Mouse (Mus musculus) neural tube, embryonic 15.5 days (tissue): ENCODE data around the gene Vps35l. TPM values are rescaled to one million over a fixed set of nuclear protein-coding genes. Genes with fewer than 3 reads are reported as not detected.
A peak's percentile ranks its signal among the peaks of the same experiment; 100 is the strongest.

Source experiments
- ATAC-seq: fragments of 200-750 bp; cut with Nextera tagmentation; 2 replicates; pipeline ENCODE4 v1.8.0; 2017; ENCODE audit warnings: mild to moderate bottlenecking, moderate TSS enrichment, moderate library complexity; ENCODE audit not compliant: low FRiP score
- H3K27ac ChIP-seq: fragments of 300-500 bp; sonication (generic); replicated peaks from 2 replicates; pipeline ENCODE4 v1.5.1; 2015; ENCODE audit warnings: mild to moderate bottlenecking, inconsistent platforms
- H3K27me3 ChIP-seq: fragments of 300-500 bp; sonication (generic); replicated peaks from 2 replicates; pipeline ENCODE4 v1.6.1; 2015; ENCODE audit warnings: inconsistent platforms
- H3K36me3 ChIP-seq: fragments of 300-500 bp; sonication (generic); 2 replicates; pipeline ENCODE4 v1.6.1; 2015; ENCODE audit warnings: inconsistent platforms
- H3K4me1 ChIP-seq: fragments of 300-500 bp; sonication (generic); 2 replicates; pipeline ENCODE4 v1.6.1; 2015; ENCODE audit warnings: inconsistent platforms
- H3K4me2 ChIP-seq: fragments of 300-500 bp; sonication (generic); 2 replicates; pipeline ENCODE4 v1.6.1; 2015; ENCODE audit warnings: inconsistent platforms, mild to moderate bottlenecking, moderate library complexity
- H3K4me3 ChIP-seq: fragments of 300-500 bp; sonication (generic); replicated peaks from 2 replicates; pipeline ENCODE4 v1.5.1; 2015; ENCODE audit warnings: mild to moderate bottlenecking, inconsistent platforms
- H3K9ac ChIP-seq: fragments of 300-500 bp; sonication (generic); replicated peaks from 2 replicates; pipeline ENCODE4 v1.6.1; 2015; ENCODE audit warnings: mild to moderate bottlenecking, inconsistent platforms
- H3K9me3 ChIP-seq: fragments of 300-500 bp; sonication (generic); replicated peaks from 2 replicates; pipeline ENCODE4 v1.6.1; 2016; ENCODE audit warnings: inconsistent platforms
- WGBS: fragments of 180-500 bp; shearing (Covaris S2); methylation state at CpG from one replicate; pipeline ENCODE4 v1.1.7; 2015; ENCODE audit warnings: mixed read lengths; 5-methylcytosine and 5-hydroxymethylcytosine counted together
- polyA plus RNA-seq: library from polyadenylated mRNA; unstranded; fragments of >200 nt; fragmentation: Nextera tagmentation; extraction: Ambion mirVana; gene quantifications from 2 replicates; pipeline ENCODE4 v1.2.1, GENCODE M21; 2015

Gene Vps35l
- polyA plus RNA-seq, 1 experiment from 2014 or later, result 91.9 TPM

DNA sequence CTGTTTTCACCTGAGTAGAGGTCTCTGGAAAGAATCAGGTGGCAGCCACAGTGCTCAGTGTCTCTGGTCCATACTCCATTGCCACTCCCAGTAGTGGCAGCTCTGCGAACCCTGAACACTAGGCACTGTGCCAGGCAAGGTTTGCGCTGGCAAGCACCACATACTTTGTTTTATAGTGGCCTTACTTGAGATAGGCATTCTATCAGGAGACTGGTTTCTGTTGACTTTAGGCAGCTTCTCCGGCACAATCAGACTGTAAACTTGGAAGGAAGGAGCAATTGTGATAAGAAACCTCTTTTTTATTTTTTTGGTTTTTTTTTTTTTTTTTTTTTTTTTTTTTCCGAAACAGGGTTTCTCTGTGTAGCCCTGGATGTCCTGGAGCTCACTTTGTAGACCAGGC lies 32.0 kb upstream of the Vps35l start:
- H3K27ac ChIP-seq, result no peak overlapping the region
- H3K27me3 ChIP-seq, result no peaks in the 10 kb centered on the region
- no peaks in the 10 kb centered on the region for H3K36me3 ChIP-seq
- WGBS, result 84% methylated on average over 4 of the region's 4 CpGs
- no peak overlapping the region for H3K9ac ChIP-seq
- no peaks in the 10 kb centered on the region for H3K9me3 ChIP-seq
- no peak overlapping the region for H3K4me3 ChIP-seq
- peaks cover 29% of the 10 kb centered on the region for H3K4me1 ChIP-seq
- H3K4me2 ChIP-seq, result no peak overlapping the region
- no peak for ATAC-seq

DNA sequence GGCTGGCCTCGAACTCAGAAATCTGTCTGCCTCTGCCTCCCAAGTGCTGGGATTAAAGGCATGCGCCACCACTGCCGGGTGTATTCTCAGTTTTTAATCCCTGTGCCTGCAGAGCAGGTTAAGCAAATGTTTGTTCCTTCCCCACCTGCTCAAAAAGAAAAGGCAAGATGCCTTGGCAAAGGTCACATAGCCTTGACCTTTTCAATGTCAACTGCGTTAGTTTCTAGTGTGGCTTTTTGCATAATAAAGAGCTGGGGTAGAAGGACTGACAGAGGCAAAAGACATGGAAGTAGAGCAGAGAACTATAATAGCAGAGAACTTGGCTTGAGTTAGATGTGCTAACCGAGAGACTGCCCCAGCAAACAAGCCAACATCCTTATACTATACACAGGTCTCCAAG lies 29.2 kb upstream of the Vps35l start:
- Histone ChIP-seq H3K27ac (no peak overlapping the region), H3K9ac (no peak overlapping the region), H3K4me3 (no peak overlapping the region), H3K9me3 (no peaks in the 10 kb centered on the region), H3K36me3 (peaks cover 4% of the 10 kb centered on the region; the same call in 1 of the 2 replicates), H3K4me2 (no peak overlapping the region), H3K4me1 (peaks cover 20% of the 10 kb centered on the region), H3K27me3 (no peaks in the 10 kb centered on the region)
- ATAC-seq, result no peak
- WGBS, result 74% methylated on average over 5 of the region's 5 CpGs

DNA sequence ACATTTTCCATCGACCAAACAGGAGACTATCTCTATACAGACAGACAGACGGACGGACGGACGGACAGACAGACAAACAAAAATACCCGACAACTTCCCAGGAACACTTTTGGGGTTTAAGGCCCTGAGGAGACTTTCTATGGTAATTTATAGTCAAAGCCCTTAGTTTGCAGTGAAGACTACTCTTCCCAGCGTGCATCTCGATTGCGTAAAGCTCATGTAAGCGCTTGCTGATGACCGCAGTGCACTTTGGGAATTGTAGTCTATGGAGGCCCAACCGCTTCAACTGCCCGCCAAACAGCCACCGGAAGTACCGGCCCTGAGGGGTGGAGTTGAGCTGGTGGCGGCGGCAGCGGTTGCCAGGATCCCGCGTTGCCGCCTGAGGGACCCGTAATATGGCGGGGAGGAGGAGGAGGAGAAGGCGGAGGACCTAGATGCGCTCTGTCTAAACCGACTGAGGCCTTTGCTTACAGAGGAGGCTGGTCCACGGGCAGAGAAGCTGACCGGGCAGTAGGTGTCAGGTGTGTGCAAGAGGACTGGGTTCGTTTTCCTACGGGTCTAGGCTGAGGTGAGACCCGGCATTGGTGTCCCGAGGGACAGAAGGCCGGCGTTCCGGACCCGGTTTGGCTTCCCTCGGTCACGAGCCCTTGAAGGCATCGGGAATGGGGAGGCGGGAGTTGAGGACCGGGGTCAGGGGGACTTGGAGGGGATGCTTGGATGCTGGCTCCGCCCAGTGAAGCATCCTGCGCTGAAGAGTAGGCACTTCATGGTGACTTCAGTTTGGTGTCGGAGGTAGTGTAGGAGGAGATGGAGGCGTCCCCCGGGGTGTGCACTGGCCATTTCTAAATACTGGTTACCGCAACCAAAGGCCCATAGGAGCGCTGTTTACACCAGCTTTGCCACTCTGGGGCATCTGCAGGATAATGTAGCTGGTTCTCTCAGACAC lies 27.5 kb upstream of the Vps35l start, which contains the start of gene Ccp110:
Gene Ccp110 (plus strand): TSS at position 325 of the 946 bp plus-strand sequence.
- H3K27ac ChIP-seq, result peak within 1 kb of the TSS; percentile 88
- peak within 1 kb of the TSS; percentile 74 for H3K4me2 ChIP-seq
- peak within 1 kb of the TSS; percentile 80 for H3K9ac ChIP-seq
- H3K9me3 ChIP-seq, result no peaks in the 10 kb centered on the region
- ATAC-seq, result peak; percentile 97
- H3K36me3 ChIP-seq, result peaks cover 7% of the 10 kb centered on the region; the same call in 1 of the 2 replicates
- H3K4me3 ChIP-seq, result peak within 1 kb of the TSS; percentile 86
- no peaks in the 10 kb centered on the region for H3K27me3 ChIP-seq
- WGBS, result under 1% methylated on average over 48 of the region's 48 CpGs
- peaks cover 15% of the 10 kb centered on the region for H3K4me1 ChIP-seq

DNA sequence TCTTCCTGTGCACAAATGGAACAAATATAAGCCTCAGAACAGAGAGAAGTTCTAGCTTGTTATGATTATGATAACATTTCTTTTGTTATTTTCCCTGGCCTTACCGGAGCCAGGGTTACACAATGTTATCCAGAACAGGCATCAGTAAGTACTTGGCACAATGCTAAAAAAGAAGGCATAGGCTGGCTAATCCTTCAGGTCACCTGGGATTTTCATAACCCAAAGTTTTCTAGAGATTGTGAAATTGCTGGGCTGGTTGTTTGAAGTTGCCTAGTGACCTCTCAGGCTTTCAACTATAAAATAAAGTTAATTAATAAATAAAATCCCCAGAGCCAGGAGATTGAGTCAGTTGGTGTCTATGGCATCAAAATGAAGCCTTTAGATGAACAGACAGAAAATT lies 25.2 kb upstream of the Vps35l start:
- Histone ChIP-seq H3K9me3 (no peaks in the 10 kb centered on the region), H3K4me2 (no peak overlapping the region), H3K9ac (no peak overlapping the region), H3K27ac (no peak overlapping the region), H3K36me3 (peaks cover 25% of the 10 kb centered on the region), H3K4me3 (no peak overlapping the region), H3K27me3 (no peaks in the 10 kb centered on the region), H3K4me1 (peaks cover 15% of the 10 kb centered on the region)
- no peak for ATAC-seq
- 91% methylated on average over 1 of the region's 1 CpGs for WGBS

DNA sequence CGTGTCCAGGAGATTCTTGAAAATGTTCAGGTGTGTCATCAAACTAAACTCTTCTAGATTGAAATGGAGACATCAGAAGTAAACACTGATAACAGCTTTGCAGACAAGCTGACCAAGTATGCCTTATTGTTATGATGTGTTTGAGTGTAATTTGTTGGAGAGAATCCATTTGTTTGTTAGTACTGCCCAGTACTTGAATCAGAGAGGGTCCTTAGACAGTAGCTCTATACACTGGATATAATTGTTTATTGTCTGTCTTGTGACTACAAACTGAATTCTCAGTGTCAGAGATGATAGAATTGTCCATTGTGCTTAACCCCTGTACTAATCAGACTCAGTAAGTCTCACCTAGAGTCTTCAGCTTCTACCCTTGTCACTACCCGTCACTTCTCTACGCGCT lies 22.0 kb upstream of the Vps35l start:
- no peak overlapping the region for H3K4me3 ChIP-seq
- no peak overlapping the region for H3K27ac ChIP-seq
- peaks cover 46% of the 10 kb centered on the region for H3K36me3 ChIP-seq
- no peak overlapping the region for H3K4me2 ChIP-seq
- ATAC-seq, result no peak
- H3K9me3 ChIP-seq, result no peaks in the 10 kb centered on the region
- H3K4me1 ChIP-seq, result peaks cover 13% of the 10 kb centered on the region
- no peaks in the 10 kb centered on the region for H3K27me3 ChIP-seq
- 97% methylated on average over 4 of the region's 4 CpGs for WGBS
- no peak overlapping the region for H3K9ac ChIP-seq

DNA sequence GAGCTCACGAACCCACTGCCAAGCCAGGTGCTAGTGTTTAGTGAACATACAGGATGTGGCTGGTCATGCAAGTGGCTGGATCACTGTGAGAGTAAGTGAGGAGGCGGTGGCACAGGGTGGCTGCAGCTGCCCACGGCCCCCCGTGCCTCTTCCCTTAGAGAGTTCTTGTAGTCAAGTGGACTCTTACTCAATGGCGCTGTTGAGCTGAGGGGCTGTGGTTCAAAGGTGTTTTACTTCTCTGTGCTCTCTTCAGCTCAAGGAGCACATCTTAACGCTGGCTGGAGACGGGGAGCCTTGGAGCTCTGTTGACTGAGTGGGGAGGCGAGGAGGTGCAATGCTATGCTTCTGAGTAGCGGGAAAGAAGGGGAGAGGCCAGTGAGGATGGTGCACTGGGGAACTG lies 16.1 kb upstream of the Vps35l start:
- H3K4me2 ChIP-seq, result no peak overlapping the region
- peaks cover 76% of the 10 kb centered on the region for H3K36me3 ChIP-seq
- WGBS, result 92% methylated on average over 9 of the region's 9 CpGs
- no peak overlapping the region for H3K9ac ChIP-seq
- no peaks in the 10 kb centered on the region for H3K27me3 ChIP-seq
- no peak overlapping the region for H3K4me3 ChIP-seq
- ATAC-seq, result no peak
- H3K27ac ChIP-seq, result no peak overlapping the region
- no peaks in the 10 kb centered on the region for H3K9me3 ChIP-seq
- no peaks in the 10 kb centered on the region for H3K4me1 ChIP-seq

DNA sequence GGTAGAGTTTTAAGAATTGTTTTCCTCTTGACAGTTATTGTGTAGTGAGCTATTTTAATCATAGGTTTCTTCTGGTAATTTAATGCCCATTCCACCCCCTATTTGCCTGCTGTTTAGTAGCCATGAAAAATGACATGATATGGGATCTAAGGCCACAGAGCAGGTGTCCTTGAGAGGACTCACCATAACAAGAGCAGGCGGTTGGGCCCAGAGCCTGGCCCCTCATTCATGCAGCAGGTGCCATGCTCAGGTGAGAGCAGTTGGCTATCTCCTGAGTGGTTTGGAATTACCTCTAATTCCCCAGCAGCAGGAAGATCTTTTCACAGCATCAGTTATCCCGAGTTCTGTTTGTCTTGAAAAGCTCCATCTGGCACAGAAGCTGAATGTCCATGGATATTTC lies 14.6 kb upstream of the Vps35l start:
- H3K27ac ChIP-seq, result no peak overlapping the region
- 84% methylated on average over 2 of the region's 2 CpGs for WGBS
- no peaks in the 10 kb centered on the region for H3K27me3 ChIP-seq
- H3K9me3 ChIP-seq, result no peaks in the 10 kb centered on the region
- peaks cover 79% of the 10 kb centered on the region for H3K36me3 ChIP-seq
- H3K4me1 ChIP-seq, result no peaks in the 10 kb centered on the region
- H3K4me2 ChIP-seq, result no peak overlapping the region
- H3K9ac ChIP-seq, result no peak overlapping the region
- ATAC-seq, result no peak
- no peak overlapping the region for H3K4me3 ChIP-seq

DNA sequence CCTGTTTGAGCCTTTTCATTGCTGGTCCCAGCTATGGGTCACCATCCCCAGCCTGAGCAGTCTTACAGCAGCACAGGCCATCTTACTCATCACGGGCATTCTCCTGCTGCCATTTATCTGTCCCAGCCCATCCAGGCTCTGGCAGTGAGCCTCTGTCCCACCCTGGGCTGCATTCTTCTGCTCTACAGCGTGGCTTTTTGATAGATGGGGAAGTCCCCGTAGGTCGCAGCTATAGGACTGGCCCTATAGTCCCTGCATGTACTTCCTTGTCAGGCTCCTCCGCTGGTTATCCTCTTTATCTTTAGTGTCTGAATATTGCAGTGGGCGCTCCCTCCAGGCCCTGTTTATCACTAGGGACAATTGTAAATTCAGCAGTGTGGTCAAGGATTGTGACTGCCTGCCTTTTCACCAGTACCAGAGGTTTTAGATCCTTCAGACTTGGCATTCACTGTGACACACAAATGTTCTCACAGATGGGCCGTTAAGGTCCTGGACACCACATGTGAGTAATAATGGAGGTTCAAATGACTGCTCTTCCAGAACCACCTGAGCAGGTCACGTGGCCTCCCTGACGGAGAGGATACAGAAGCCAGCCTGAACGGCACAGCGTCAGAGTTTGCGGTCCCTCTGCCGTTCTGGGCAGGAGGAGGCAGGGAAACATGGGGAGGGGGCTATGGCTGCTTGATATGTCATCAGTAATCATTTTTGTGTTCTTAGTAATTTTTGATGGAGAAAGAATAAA lies 11.0 kb upstream of the Vps35l start:
- WGBS, result 90% methylated on average over 13 of the region's 13 CpGs
- no peaks in the 10 kb centered on the region for H3K4me1 ChIP-seq
- H3K4me3 ChIP-seq, result no peak overlapping the region
- H3K36me3 ChIP-seq, result peaks cover 87% of the 10 kb centered on the region
- no peak overlapping the region for H3K4me2 ChIP-seq
- H3K9ac ChIP-seq, result no peak overlapping the region
- H3K9me3 ChIP-seq, result no peaks in the 10 kb centered on the region
- H3K27ac ChIP-seq, result no peak overlapping the region
- H3K27me3 ChIP-seq, result no peaks in the 10 kb centered on the region
- no peak for ATAC-seq

DNA sequence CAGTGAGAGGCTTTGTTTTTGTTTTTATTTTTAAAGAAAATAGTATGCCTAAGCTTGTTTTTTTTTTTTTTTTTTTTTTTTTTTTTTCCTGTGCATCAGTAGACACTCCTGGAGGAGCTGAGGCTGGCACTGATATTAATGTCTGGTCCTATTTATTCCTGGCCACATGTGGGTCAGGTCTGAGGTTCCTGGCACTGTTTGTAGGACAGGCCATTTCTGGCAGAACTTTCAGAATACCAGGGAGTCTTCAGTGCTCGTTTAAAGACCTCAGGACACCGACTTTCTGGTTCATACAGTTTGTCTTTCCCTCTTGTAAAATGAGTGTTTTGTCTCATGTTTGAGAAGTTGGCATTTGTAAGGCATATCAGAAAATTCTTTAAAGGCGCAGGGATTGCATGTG lies 8.2 kb upstream of the Vps35l start:
- H3K27ac ChIP-seq, result no peak overlapping the region
- peaks cover 77% of the 10 kb centered on the region for H3K36me3 ChIP-seq
- WGBS, result 98% methylated on average over 3 of the region's 3 CpGs
- H3K9me3 ChIP-seq, result no peaks in the 10 kb centered on the region
- no peak overlapping the region for H3K4me3 ChIP-seq
- H3K4me2 ChIP-seq, result no peak overlapping the region
- no peak overlapping the region for H3K9ac ChIP-seq
- ATAC-seq, result no peak
- no peaks in the 10 kb centered on the region for H3K27me3 ChIP-seq
- no peaks in the 10 kb centered on the region for H3K4me1 ChIP-seq

DNA sequence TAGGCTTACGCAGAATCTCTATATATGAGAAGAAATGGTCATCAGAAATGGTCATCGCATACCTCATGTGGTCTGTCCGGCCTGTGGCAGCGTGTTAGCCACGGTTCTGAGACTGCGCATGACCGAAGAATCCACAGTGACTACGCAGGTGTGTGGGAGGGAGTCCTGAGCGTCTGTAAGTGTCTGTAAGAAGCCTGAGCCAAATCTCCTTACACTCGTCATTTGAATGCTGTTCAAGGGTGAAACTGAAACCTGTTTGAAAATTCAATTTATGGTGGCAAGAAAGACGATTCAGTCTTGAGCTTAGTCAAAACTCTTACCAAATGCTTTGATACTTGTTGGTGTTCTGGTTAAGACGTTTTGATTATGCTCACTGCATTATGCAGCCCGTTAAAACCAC lies 6.8 kb upstream of the Vps35l start:
- no peak for ATAC-seq
- Histone ChIP-seq H3K4me2 (no peak overlapping the region), H3K36me3 (peaks cover 67% of the 10 kb centered on the region), H3K9ac (no peak overlapping the region), H3K4me1 (no peaks in the 10 kb centered on the region), H3K27me3 (no peaks in the 10 kb centered on the region), H3K9me3 (no peaks in the 10 kb centered on the region), H3K27ac (no peak overlapping the region), H3K4me3 (no peak overlapping the region)
- WGBS, result 95% methylated on average over 13 of the region's 13 CpGs

DNA sequence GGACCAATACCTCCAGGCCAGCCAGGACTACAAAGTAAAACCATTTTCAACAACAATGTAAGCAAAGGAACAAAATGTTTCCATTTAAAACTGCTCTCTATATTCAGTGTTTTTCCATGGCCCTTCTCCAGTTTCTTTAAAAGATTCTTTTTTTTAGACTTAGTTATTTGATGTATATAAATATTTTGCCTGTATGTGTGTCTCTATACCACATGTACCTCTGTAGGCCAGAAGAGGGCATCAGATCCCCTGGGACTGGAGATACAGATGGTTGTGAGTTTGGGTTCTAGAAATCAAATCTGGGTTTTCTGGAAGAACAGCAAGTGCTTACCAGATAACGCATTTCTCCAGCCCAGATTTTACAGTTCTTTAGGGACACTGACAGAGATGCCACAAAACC lies 1.3 kb upstream of the Vps35l start:
- no peaks in the 10 kb centered on the region for H3K27me3 ChIP-seq
- ATAC-seq, result no peak
- H3K4me3 ChIP-seq, result no peak overlapping the region
- H3K4me2 ChIP-seq, result no peak overlapping the region
- no peak overlapping the region for H3K9ac ChIP-seq
- peaks cover 22% of the 10 kb centered on the region for H3K4me1 ChIP-seq
- peaks cover 20% of the 10 kb centered on the region for H3K36me3 ChIP-seq
- no peaks in the 10 kb centered on the region for H3K9me3 ChIP-seq
- no peak overlapping the region for H3K27ac ChIP-seq
- WGBS, result 78% methylated on average over 1 of the region's 1 CpGs
